Mouse (Mus musculus) layer of hippocampus, postnatal 14 days (tissue): ENCODE measurements around the gene Mapk3. TPM values are rescaled to one million over a fixed set of nuclear protein-coding genes. Genes with fewer than 3 reads are reported as not detected.

Experiments
- DNase-seq, 2 experiments: peaks; one replicate each; pipeline ENCODE4 v3.0.0; 2021 to 2022; ENCODE audit warnings: low spot score in 2 of 2, mixed read lengths in 1 of 2
- total RNA-seq, 2 experiments: library from RNA; stranded (reverse); gene quantifications; 2 replicates each; pipeline ENCODE4 v1.2.3; 2021

Gene Mapk3
- total RNA-seq, 2 experiments from 2014 or later: 137 to 142 TPM

DNA sequence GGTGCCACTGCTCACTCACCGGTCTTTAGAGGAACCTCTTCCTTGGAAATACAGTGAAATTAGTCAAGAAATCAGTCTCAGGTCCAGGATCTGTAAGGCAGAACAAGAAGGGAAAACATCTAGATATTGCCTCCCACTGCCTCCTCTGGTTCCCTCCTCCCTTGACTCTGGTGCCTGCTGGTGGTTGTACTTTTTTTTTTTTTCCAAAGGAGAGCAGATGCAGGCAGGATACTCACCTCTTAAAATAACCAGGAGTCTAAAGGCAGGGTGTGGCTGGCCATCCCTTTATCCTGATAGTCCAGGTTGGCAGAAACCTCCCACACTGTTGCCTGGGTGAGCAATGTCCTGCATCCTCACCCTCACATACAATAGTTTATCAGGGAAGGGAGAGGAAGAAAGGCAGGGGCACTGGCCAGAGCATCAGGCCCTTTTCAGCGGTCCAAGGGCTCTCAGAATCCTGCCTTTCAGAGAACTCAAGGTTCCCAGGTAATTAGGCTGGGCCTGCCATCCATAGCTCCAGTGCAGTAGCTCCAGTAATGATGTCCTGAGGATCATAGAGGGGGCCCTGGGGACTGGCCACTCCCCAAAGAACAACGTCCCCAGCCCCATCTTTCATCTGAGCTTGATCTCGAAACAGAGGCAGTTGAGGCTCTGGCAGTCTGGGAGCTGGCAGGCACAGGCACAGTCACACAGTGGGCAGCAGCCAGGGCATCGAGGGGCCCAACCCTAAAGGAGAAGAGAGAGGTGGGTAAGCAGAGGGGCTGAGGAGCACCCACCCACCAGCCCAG lies 41.1 kb downstream of the Mapk3 start:
- DNase-seq: no peak

DNA sequence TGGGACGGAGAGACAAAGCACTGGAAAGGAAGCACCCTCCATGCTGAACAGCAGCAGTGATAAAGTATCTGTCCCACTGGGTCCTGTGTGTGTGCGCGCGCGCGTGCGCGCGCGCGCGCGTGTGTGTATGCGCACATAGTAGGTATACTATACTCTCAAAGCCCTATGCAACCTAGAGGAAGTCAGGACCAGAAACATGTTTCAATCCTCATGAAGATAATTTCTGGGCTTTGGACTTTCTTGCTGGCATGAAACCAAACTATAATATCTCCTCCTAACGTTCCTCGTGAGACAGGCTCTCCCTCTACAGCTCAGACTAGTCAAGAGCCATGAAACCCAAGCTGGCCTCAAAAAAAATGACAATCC lies 41.6 kb downstream of the Mapk3 start:
- DNase-seq: no peak

DNA sequence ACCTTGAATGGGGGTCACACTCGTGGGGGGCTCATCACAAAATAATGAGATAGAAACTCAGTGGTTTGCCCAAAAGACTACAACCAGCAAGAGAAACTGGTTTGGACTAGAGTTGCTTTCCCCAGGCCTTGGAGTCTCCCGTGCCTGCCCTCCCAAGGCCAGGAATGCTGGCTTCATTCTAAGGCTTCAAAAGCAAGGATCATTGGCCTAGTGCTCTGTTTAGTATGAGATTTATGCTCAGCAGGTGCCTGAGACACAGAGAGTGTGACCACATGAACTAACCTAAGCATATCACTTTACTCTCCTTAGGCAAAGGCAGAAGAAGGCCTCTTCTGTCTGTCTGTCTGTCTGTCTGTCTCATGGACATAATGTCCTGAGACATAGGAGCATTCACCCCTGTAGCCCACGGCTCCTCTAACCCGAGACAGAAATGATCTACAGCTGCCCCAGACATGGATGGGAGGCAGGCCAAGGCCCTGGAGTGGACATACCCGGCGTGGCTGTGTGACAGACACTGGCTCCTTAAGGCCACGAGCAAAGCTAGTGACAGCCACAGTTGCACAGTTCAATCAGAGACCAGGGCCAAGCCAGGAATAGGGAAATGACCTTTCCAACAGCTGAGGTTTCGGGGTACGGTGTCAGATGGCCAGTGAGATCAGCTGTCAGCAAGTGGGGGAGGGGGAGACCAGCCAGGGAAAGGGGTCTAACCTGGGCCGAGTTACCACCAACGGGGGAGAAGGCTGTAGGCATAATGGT lies 42.9 kb downstream of the Mapk3 start:
- no peak for DNase-seq

DNA sequence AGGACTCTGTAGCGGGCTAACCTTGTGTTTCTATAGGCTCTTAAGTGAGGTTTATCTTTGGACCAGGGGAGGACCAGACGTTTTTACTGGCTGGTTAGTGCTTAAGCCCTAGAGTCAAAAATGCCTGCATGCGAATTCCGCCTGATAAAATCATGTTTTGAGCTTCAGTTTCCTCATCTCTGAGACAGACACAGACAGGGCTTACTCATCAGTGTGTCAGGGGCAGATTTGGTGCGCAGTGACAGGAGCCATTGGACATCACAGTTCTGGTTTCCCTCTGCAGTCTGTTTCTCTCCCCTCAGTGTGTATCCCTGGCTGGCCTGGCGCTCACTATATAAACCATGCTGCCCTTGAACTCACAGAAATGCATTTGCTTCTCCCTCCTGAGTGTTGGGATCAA lies 43.8 kb downstream of the Mapk3 start:
- no peak for DNase-seq

DNA sequence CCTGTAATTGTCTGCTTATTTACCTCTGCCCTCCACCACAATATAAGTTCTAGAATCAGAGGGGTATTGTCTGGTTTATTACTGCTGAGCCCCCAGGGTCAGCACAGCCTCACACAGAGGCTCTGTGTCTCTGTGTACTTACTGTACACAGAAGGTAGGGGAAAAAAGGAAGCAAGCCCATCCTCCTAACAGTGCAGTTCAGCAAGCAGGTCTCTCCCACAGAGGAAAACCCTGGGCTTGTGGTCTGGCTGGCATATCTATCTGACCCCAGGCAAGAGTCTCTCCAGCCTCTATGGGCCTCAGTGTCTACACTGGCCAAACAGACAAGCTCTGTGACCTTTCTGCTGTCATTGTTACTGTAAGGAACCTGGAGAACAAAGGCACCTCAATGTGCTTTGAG lies 44.4 kb downstream of the Mapk3 start:
- DNase-seq: no peak

DNA sequence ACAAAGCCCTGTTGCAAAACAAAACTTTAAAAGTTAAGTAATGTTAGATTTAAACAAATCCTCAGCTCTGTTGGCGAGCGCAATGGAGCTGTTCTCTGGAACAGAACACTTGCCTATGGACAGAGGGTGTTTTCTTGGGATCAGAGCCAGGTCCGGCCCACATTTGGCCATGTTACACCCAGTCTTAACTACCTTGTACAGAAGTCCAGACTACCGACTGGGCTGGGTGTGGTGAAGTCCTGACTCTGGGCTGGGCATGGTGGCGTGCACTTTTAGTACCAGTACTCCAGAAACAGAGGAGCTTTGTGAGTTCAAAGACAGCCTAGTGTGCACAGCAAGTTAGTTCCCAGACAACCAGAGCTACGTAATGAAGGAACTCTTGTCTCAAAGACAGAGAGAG lies 47.6 kb downstream of the Mapk3 start:
- no peak for DNase-seq

DNA sequence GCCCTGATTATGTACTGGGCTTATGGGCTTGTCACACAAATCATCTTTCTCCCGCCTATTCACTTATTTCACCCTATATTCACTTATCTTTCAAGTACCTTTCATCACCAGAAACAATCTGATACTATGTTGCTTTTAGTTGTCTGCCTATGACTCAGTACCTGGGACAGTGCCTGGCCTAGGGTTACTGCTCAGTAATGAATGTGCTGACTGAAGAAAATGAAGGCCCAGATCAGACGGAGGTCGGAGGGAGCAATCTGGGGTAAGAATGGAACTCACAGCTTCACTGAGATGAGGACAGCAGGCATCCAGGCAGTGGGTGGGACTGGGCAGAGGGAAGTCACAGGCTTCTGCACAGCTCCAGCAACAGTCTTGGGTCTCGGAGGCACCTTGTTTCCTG lies 48.0 kb downstream of the Mapk3 start:
- no peak for DNase-seq

DNA sequence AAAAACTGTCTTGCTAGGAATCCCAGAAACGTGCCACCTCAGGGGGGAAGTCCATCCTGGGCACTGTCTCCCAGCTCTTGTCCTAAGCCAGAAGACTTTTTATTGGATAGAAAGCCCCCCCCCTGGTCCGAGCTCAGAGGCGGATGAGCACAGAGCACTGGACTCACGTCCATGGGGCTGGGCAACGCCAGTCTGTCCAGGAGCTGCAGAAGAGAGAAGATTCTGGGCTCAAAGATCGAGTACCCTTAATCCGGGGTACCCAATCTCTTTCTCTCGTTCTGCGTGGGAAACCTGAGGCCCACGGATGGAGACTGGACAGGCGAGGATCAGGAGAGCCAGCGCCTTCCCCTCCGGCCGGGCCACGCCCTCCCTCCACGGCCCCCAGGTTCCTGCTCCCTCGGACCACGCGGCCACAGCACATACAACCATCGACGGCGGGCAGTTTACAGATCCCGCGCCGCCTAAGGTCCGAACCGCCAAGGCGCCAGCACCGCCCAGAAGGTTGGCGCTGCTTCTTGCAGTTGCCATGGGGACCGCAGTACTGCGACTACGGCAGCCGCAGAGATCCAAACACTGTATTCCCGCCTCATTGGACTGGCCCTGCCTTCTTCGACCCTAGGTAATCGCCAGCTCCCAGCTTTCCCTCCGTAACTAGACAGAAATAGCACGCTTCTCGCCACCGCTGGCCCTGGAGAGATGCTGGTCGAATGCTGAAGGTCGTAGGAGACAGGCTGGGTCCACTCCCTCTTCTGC lies 49.5 kb downstream of the Mapk3 start:
- peak; percentile 85 to 91 for DNase-seq

DNA sequence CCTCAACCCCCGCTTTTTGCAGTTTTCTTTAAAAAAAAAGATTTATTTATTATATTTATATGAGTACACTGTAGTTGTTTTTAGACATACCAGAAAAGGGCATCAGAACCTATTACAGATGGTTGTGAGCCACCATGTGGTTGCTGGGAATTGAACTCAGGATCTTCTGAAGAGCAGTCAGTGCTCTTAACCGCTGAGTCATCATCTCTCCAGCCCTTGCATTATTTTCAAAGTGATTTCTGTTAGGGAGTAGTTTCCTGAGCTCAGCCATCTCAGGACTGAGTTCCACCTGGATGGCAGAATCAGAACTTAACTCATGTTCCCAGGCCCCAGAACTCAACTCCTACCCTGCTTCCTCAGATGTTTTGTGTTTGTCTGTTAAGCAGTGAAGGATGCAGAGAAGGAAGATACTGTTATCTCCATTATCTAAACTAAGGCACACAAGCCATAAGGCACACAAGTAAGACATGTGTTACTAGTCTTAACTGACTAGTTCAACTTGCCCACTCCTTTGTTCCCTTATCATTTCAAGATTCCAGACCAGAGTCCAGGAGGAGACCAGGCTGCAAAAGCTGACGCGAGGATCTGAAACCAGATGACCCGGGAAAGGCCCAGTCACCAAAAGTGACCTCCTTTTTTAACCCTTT lies 50.4 kb downstream of the Mapk3 start:
- DNase-seq: no peak

Other genes with a start within 250 kb of the Mapk3 start
- gene Eif3c, start 193.2 kb upstream of the Mapk3 start, total RNA-seq: 100 to 1,000 TPM; 182 to 189 TPM
- gene Apobr, start 174.7 kb upstream of the Mapk3 start, total RNA-seq: 1 to 10 TPM in 1 of 2 experiments, under 1 TPM in 1; 0.39 to 1.1 TPM
- 10 to 100 TPM; 24.3 to 28.3 TPM for gene Cln3, start 173.8 kb upstream of the Mapk3 start, total RNA-seq
- not detected for gene Il27, start 164.7 kb upstream of the Mapk3 start, total RNA-seq
- 1 to 10 TPM; 4.2 to 4.4 TPM for gene Nupr1, start 128.7 kb upstream of the Mapk3 start, total RNA-seq
- 10 to 100 TPM; 31.2 to 32.9 TPM for gene Sgf29, start 110.3 kb upstream of the Mapk3 start, total RNA-seq
- gene Sult1a1, start 83.2 kb upstream of the Mapk3 start, total RNA-seq: 10 to 100 TPM; 10.7 to 16.5 TPM
- 100 to 1,000 TPM; 119 to 129 TPM for gene Bola2, start 64.2 kb upstream of the Mapk3 start, total RNA-seq
- 10 to 100 TPM; 16.2 to 19.8 TPM for gene Slx1b, start 63.8 kb upstream of the Mapk3 start, total RNA-seq
- gene Coro1a, start 51.8 kb upstream of the Mapk3 start, total RNA-seq: 100 to 1,000 TPM; 131 to 141 TPM
- gene Gdpd3, start 6.7 kb downstream of the Mapk3 start, total RNA-seq: 1 to 10 TPM; 2.2 to 2.5 TPM
- 100 to 1,000 TPM; 195 to 196 TPM for gene Ypel3, start 17.4 kb downstream of the Mapk3 start, total RNA-seq
- under 1 TPM; 0.53 to 0.57 TPM for gene Tbx6, start 21.9 kb downstream of the Mapk3 start, total RNA-seq
- gene Ppp4c, start 32.9 kb downstream of the Mapk3 start, total RNA-seq: 10 to 100 TPM; 49.0 to 51.8 TPM
- 100 to 1,000 TPM; 109 to 112 TPM for gene Fam57b, start 38.1 kb downstream of the Mapk3 start, total RNA-seq
- not detected for gene 4930451I11Rik, start 72.0 kb downstream of the Mapk3 start, total RNA-seq
- gene Doc2a, start 87.8 kb downstream of the Mapk3 start, total RNA-seq: 10 to 100 TPM; 22.8 to 25.8 TPM
- 10 to 100 TPM; 27.6 to 34.7 TPM for gene Hirip3, start 102.4 kb downstream of the Mapk3 start, total RNA-seq
- 10 to 100 TPM; 46.1 to 50.1 TPM for gene Ino80e, start 102.8 kb downstream of the Mapk3 start, total RNA-seq
- gene Taok2, start 125.1 kb downstream of the Mapk3 start, total RNA-seq: 100 to 1,000 TPM; 141 to 147 TPM
- 10 to 100 TPM; 25.2 to 27.5 TPM for gene Tmem219, start 163.3 kb downstream of the Mapk3 start, total RNA-seq
- gene Kctd13, start 169.3 kb downstream of the Mapk3 start, total RNA-seq: 100 to 1,000 TPM; 140 to 145 TPM
- gene Asphd1, start 190.0 kb downstream of the Mapk3 start, total RNA-seq: 10 to 100 TPM; 35.2 to 38.6 TPM
- gene Sez6l2, start 191.0 kb downstream of the Mapk3 start, total RNA-seq: 100 to 1,000 TPM; 316 to 335 TPM
- 100 to 1,000 TPM; 159 to 165 TPM for gene Cdipt, start 216.3 kb downstream of the Mapk3 start, total RNA-seq
- under 1 TPM; 0.30 to 0.79 TPM for gene Cdiptos, start 216.5 kb downstream of the Mapk3 start, total RNA-seq